Mouse (Mus musculus) c-Kit-positive CD71-negative TER-119-negative erythroid progenitor cells, embryonic 14.5 days (primary cell): Measurements from ENCODE around the gene Fhit.
"Not testable (repeated sequence)": the region's sequence is repeated elsewhere in the genome, so short reads cannot be mapped to it uniquely, and the experiment has no call there.

Experiments used
- DNase-seq: peaks from one replicate; pipeline ENCODE4 v3.0.0-alpha.2; 2013; ENCODE audit warnings: low read depth

The Fhit gene

GRCm38 (mm10) chr14:9976934-9977510, 1184.8 kb downstream of the Fhit start:
- no peak for DNase-seq

- no peak for DNase-seq
These were observed 1187.4 kb downstream of the Fhit start for GRCm38 (mm10) chr14:9974402-9974801.

- DNase-seq, result no peak
These were observed 1198.0 kb downstream of the Fhit start for GRCm38 (mm10) chr14:9963853-9964252.

GRCm38 (mm10) chr14:9960396-9960795, 1201.4 kb downstream of the Fhit start:
- DNase-seq, result no peak

- DNase-seq, result no peak
These were observed 1262.3 kb downstream of the Fhit start for GRCm38 (mm10) chr14:9899494-9899893.

GRCm38 (mm10) chr14:9896556-9896955, 1265.3 kb downstream of the Fhit start:
- DNase-seq, result no peak

GRCm38 (mm10) chr14:9852041-9852440, 1309.8 kb downstream of the Fhit start:
- DNase-seq, result no peak

- DNase-seq, result no peak
These were observed 1329.5 kb downstream of the Fhit start for GRCm38 (mm10) chr14:9832290-9832689.

- DNase-seq, result not testable (repeated sequence)
These were observed 1333.1 kb downstream of the Fhit start for GRCm38 (mm10) chr14:9828699-9829240.

GRCm38 (mm10) chr14:9815963-9816362, 1345.9 kb downstream of the Fhit start:
- no peak for DNase-seq

- DNase-seq, result no peak
These were observed 1350.0 kb downstream of the Fhit start for GRCm38 (mm10) chr14:9811847-9812321.

GRCm38 (mm10) chr14:9811177-9811846, 1350.5 kb downstream of the Fhit start:
- no peak for DNase-seq

- no peak for DNase-seq
These were observed 1368.4 kb downstream of the Fhit start for GRCm38 (mm10) chr14:9793403-9793802.

- DNase-seq, result no peak
These were observed 1373.4 kb downstream of the Fhit start for GRCm38 (mm10) chr14:9788402-9788950.

GRCm38 (mm10) chr14:9787389-9787788, 1374.4 kb downstream of the Fhit start:
- no peak for DNase-seq

GRCm38 (mm10) chr14:9785861-9786260, 1376.0 kb downstream of the Fhit start:
- DNase-seq, result no peak

GRCm38 (mm10) chr14:9751341-9751740, 1410.5 kb downstream of the Fhit start:
- no peak for DNase-seq

- DNase-seq, result no peak
These were observed 1413.1 kb downstream of the Fhit start for GRCm38 (mm10) chr14:9748709-9749108.

- DNase-seq, result no peak
These were observed 1439.8 kb downstream of the Fhit start for GRCm38 (mm10) chr14:9721917-9722472.

- DNase-seq, result no peak
These were observed 1463.2 kb downstream of the Fhit start for GRCm38 (mm10) chr14:9698621-9699020.

- no peak for DNase-seq
These were observed 1464.7 kb downstream of the Fhit start for GRCm38 (mm10) chr14:9697101-9697500.

- no peak for DNase-seq
These were observed 1465.8 kb downstream of the Fhit start for GRCm38 (mm10) chr14:9696004-9696403.

GRCm38 (mm10) chr14:9695217-9695690, 1466.6 kb downstream of the Fhit start:
- no peak for DNase-seq
